Mouse (Mus musculus) heart, embryonic 10.5 days (tissue): ENCODE data around the gene Gcgr. TPM values are rescaled to one million over a fixed set of nuclear protein-coding genes. Genes with fewer than 3 reads are reported as not detected.

Experiments
- polyA plus RNA-seq: library from polyadenylated mRNA; unstranded; fragments of >200 nt; fragmentation: Nextera tagmentation; extraction: Ambion mirVana; gene quantifications from 2 replicates; pipeline ENCODE4 v1.2.1, GENCODE M21; 2016

Gcgr gene
- polyA plus RNA-seq, 1 experiment from 2014 or later: 2.2 TPM

Other genes with a start within 250 kb of the Gcgr start
- gene Actg1, start 182.2 kb upstream of the Gcgr start, polyA plus RNA-seq: 1,513 and 2,033 TPM in 2 replicates
- 0.25 and 0.49 TPM in 2 replicates for gene Fscn2, start 169.2 kb upstream of the Gcgr start, polyA plus RNA-seq
- gene Faap100, start 151.9 kb upstream of the Gcgr start, polyA plus RNA-seq: 32.5 and 35.9 TPM in 2 replicates
- 43.0 and 49.6 TPM in 2 replicates for gene Nploc4, start 93.0 kb upstream of the Gcgr start, polyA plus RNA-seq
- not detected in 2 replicates for gene Tspan10, start 88.1 kb upstream of the Gcgr start, polyA plus RNA-seq
- gene Pde6g, start 77.2 kb upstream of the Gcgr start, polyA plus RNA-seq: 0.44 TPM in 1 of 2 replicates, not detected in the other
- 16.7 and 17.6 TPM in 2 replicates for gene Oxld1, start 72.6 kb upstream of the Gcgr start, polyA plus RNA-seq
- 27.0 and 36.1 TPM in 2 replicates for gene Ccdc137, start 72.6 kb upstream of the Gcgr start, polyA plus RNA-seq
- 46.0 and 52.2 TPM in 2 replicates for gene Arl16, start 63.1 kb upstream of the Gcgr start, polyA plus RNA-seq
- gene Mrpl12, start 46.1 kb upstream of the Gcgr start, polyA plus RNA-seq: 259 and 270 TPM in 2 replicates
- gene Slc25a10, start 38.9 kb upstream of the Gcgr start, polyA plus RNA-seq: 55.6 and 56.6 TPM in 2 replicates
- gene Mcrip1, start 19.0 kb downstream of the Gcgr start, polyA plus RNA-seq: 153 and 186 TPM in 2 replicates
- not detected in 2 replicates for gene Ppp1r27, start 20.4 kb downstream of the Gcgr start, polyA plus RNA-seq
- gene P4hb, start 42.6 kb downstream of the Gcgr start, polyA plus RNA-seq: 550 and 670 TPM in 2 replicates
- 587 and 673 TPM in 2 replicates for gene Arhgdia, start 50.9 kb downstream of the Gcgr start, polyA plus RNA-seq
- gene Alyref, start 67.7 kb downstream of the Gcgr start, polyA plus RNA-seq: 365 and 444 TPM in 2 replicates
- gene Anapc11, start 67.7 kb downstream of the Gcgr start, polyA plus RNA-seq: 186 and 201 TPM in 2 replicates
- gene Npb, start 77.8 kb downstream of the Gcgr start, polyA plus RNA-seq: 4.8 and 7.0 TPM in 2 replicates
- 119 and 130 TPM in 2 replicates for gene Pcyt2, start 87.2 kb downstream of the Gcgr start, polyA plus RNA-seq
- gene Sirt7, start 94.5 kb downstream of the Gcgr start, polyA plus RNA-seq: 25.6 and 29.5 TPM in 2 replicates
- gene Mafg, start 102.9 kb downstream of the Gcgr start, polyA plus RNA-seq: 22.7 and 28.2 TPM in 2 replicates
- gene Pycr1, start 113.1 kb downstream of the Gcgr start, polyA plus RNA-seq: 28.5 and 29.9 TPM in 2 replicates
- 6.7 and 9.3 TPM in 2 replicates for gene Myadml2, start 117.5 kb downstream of the Gcgr start, polyA plus RNA-seq
- 1.6 and 5.8 TPM in 2 replicates for gene Notum, start 130.5 kb downstream of the Gcgr start, polyA plus RNA-seq
- gene Aspscr1, start 142.3 kb downstream of the Gcgr start, polyA plus RNA-seq: 127 and 134 TPM in 2 replicates
- 124 and 136 TPM in 2 replicates for gene Cenpx, start 183.0 kb downstream of the Gcgr start, polyA plus RNA-seq
- 31.7 and 43.6 TPM in 2 replicates for gene Lrrc45, start 183.2 kb downstream of the Gcgr start, polyA plus RNA-seq
- 6.9 and 13.8 TPM in 2 replicates for gene Rac3, start 190.8 kb downstream of the Gcgr start, polyA plus RNA-seq
- gene Dcxr, start 196.6 kb downstream of the Gcgr start, polyA plus RNA-seq: 8.8 and 10.6 TPM in 2 replicates
- 1.1 and 1.3 TPM in 2 replicates for gene Cbr2, start 201.4 kb downstream of the Gcgr start, polyA plus RNA-seq
- 6.4 and 7.7 TPM in 2 replicates for gene Hmga1b, start 232.1 kb downstream of the Gcgr start, polyA plus RNA-seq